Mouse (Mus musculus) lung, postnatal 0 days (tissue): ENCODE measurements around the gene Sertad1. TPM values are rescaled to one million over a fixed set of nuclear protein-coding genes. Genes with fewer than 3 reads are reported as not detected.

Source experiments
- ATAC-seq: fragments of 200-750 bp; cut with Nextera tagmentation; 2 replicates; pipeline ENCODE4 v1.8.0; 2017; ENCODE audit warnings: moderate library complexity
- DNase-seq: peaks from one replicate; pipeline ENCODE4 v3.0.0-alpha.2; 2016; ENCODE audit warnings: low spot score
- H3K27ac ChIP-seq: fragments of 300-500 bp; sonication (generic); 2 replicates; pipeline ENCODE4 v1.5.1; 2014; ENCODE audit warnings: antibody characterized with exemption, mild to moderate bottlenecking, low read length, mixed read lengths
- H3K27me3 ChIP-seq: fragments of 300-500 bp; sonication (generic); replicated peaks from 2 replicates; pipeline ENCODE4 v1.6.1; 2014; ENCODE audit warnings: low read length, mixed read lengths; ENCODE audit not compliant: insufficient read depth
- H3K36me3 ChIP-seq: fragments of 300-500 bp; sonication (generic); 2 replicates; pipeline ENCODE4 v1.6.1; 2014; ENCODE audit warnings: low read length, mixed read lengths; ENCODE audit not compliant: insufficient read depth
- H3K4me1 ChIP-seq: fragments of 300-500 bp; sonication (generic); 2 replicates; pipeline ENCODE4 v1.6.1; 2014; ENCODE audit warnings: antibody characterized with exemption, low read depth, low read length, mixed read lengths; ENCODE audit not compliant: insufficient read depth
- H3K4me2 ChIP-seq: fragments of 300-500 bp; sonication (generic); replicated peaks from 2 replicates; pipeline ENCODE4 v1.6.1; 2014; ENCODE audit warnings: low read depth, mild to moderate bottlenecking, low read length, moderate library complexity, mixed read lengths
- H3K4me3 ChIP-seq: fragments of 300-500 bp; sonication (generic); 2 replicates; pipeline ENCODE4 v1.5.1; 2014; ENCODE audit warnings: low read depth, low read length
- H3K9ac ChIP-seq: fragments of 300-500 bp; sonication (generic); replicated peaks from 2 replicates; pipeline ENCODE4 v1.6.1; 2014; ENCODE audit warnings: low read depth, mild to moderate bottlenecking
- H3K9me3 ChIP-seq: fragments of 300-500 bp; sonication (generic); 2 replicates; pipeline ENCODE4 v1.6.1; 2016; ENCODE audit warnings: low read length, mixed read lengths
- CTCF ChIP-seq: IDR thresholded peaks from 2 replicates; pipeline ENCODE4 v1.5.1; 2016; ENCODE audit warnings: antibody characterized with exemption, mild to moderate bottlenecking
- EP300 ChIP-seq: IDR thresholded peaks from 2 replicates; pipeline ENCODE4 v1.6.1; 2016; ENCODE audit warnings: antibody characterized with exemption, mild to moderate bottlenecking, control low read depth
- WGBS: fragments of 180-500 bp; shearing (Covaris S2); extraction: QIAGEN DNeasy Blood & Tissue Kit; methylation state at CpG from one replicate; pipeline ENCODE4 v1.1.7; 2014; 5-methylcytosine and 5-hydroxymethylcytosine counted together
- polyA plus RNA-seq: library from polyadenylated mRNA; unstranded; fragments of >200 nt; fragmentation: Nextera tagmentation; extraction: Ambion mirVana; gene quantifications from 2 replicates; pipeline ENCODE4 v1.2.1, GENCODE M21; 2015

Sertad1 gene
- 79.4 and 79.6 TPM in 2 replicates for polyA plus RNA-seq

- 1% methylated on average over 60 of the region's 80 CpGs for WGBS
- Histone ChIP-seq H3K9me3 (no peaks in the 10 kb centered on the region), H3K36me3 (peaks cover 12% of the 10 kb centered on the region; the same call in 1 of the 2 replicates), H3K4me1 (peaks cover 22% of the 10 kb centered on the region; the same call in 1 of the 2 replicates), H3K4me2 (peak within 1 kb of the TSS; percentile 56), H3K27ac (peak within 1 kb of the TSS; percentile 99), H3K27me3 (no peaks in the 10 kb centered on the region), H3K9ac (peak within 1 kb of the TSS; percentile 85), H3K4me3 (peak within 1 kb of the TSS; percentile 84)
- TF ChIP-seq CTCF (peak; percentile 63), EP300 (0 out of 2 replicates have a peak, but pooled peaks have one; percentile 20)
- DNase-seq (peak; percentile 99), ATAC-seq (peak; percentile 83)
These were observed at the start of gene Sertad1 for GRCm38 (mm10) chr7:27486770-27487697. Gene Sertad1 (plus strand): TSS chr7:27486910.

GRCm38 (mm10) chr7:27437544-27437943 is 49.2 kb upstream of the Sertad1 start:
- no peak overlapping the region for H3K4me3 ChIP-seq
- no peak overlapping the region for H3K9ac ChIP-seq
- TF ChIP-seq CTCF (peak; percentile 68), EP300 (no peak)
- H3K27me3 ChIP-seq = no peaks in the 10 kb centered on the region
- WGBS = 57% methylated on average over 5 of the region's 5 CpGs
- H3K9me3 ChIP-seq = no peaks in the 10 kb centered on the region
- no peak overlapping the region for H3K27ac ChIP-seq
- ATAC-seq (no peak), DNase-seq (peak; percentile 16)
- no peaks in the 10 kb centered on the region for H3K4me1 ChIP-seq
- no peaks in the 10 kb centered on the region for H3K36me3 ChIP-seq
- H3K4me2 ChIP-seq = no peak overlapping the region

GRCm38 (mm10) chr7:27440014-27440413 is 46.7 kb upstream of the Sertad1 start:
- H3K27ac ChIP-seq = no peak overlapping the region
- TF ChIP-seq CTCF (peak; percentile 36), EP300 (no peak)
- H3K4me2 ChIP-seq = no peak overlapping the region
- WGBS = 77% methylated on average over 4 of the region's 4 CpGs
- no peak for DNase-seq
- H3K27me3 ChIP-seq = no peaks in the 10 kb centered on the region
- no peaks in the 10 kb centered on the region for H3K36me3 ChIP-seq
- no peak for ATAC-seq
- H3K9me3 ChIP-seq = no peaks in the 10 kb centered on the region
- H3K9ac ChIP-seq = no peak overlapping the region
- no peak overlapping the region for H3K4me3 ChIP-seq
- no peaks in the 10 kb centered on the region for H3K4me1 ChIP-seq

- WGBS = 6% methylated on average over 14 of the region's 18 CpGs
- ATAC-seq = no peak
- H3K9ac ChIP-seq = no peak overlapping the region
- 0 out of 2 replicates have a peak, but pooled peaks cover 7% of the 10 kb centered on the region for H3K27me3 ChIP-seq
- peaks cover 2% of the 10 kb centered on the region; the same call in 1 of the 2 replicates for H3K4me1 ChIP-seq
- DNase-seq = no peak
- H3K4me2 ChIP-seq = peak overlapping the region; percentile 87
- peak overlapping the region; percentile 39 for H3K4me3 ChIP-seq
- H3K36me3 ChIP-seq = no peaks in the 10 kb centered on the region
- no peak for TF ChIP-seq CTCF
- no peak for TF ChIP-seq EP300
- H3K27ac ChIP-seq = no peak overlapping the region
- H3K9me3 ChIP-seq = no peaks in the 10 kb centered on the region
These were observed 40.7 kb upstream of the Sertad1 start for GRCm38 (mm10) chr7:27446051-27446450.

- Histone ChIP-seq H3K36me3 (no peaks in the 10 kb centered on the region), H3K4me2 (peak overlapping the region; percentile 95), H3K27ac (no peak overlapping the region), H3K9ac (no peak overlapping the region), H3K4me3 (peak overlapping the region; percentile 60), H3K27me3 (0 out of 2 replicates have a peak, but pooled peaks cover 7% of the 10 kb centered on the region), H3K4me1 (peaks cover 2% of the 10 kb centered on the region; the same call in 1 of the 2 replicates), H3K9me3 (no peaks in the 10 kb centered on the region)
- DNase-seq (peak; percentile 38), ATAC-seq (no peak; the same call in 1 of the 2 replicates)
- TF ChIP-seq EP300 (no peak), CTCF (no peak)
- 8% methylated on average over 36 of the region's 53 CpGs for WGBS
These were observed 39.9 kb upstream of the Sertad1 start for GRCm38 (mm10) chr7:27446521-27447418.
